Mouse (Mus musculus) left cerebral cortex, adult 9 months (tissue): ENCODE data around the gene Atp6v0a1.
A peak's percentile ranks its signal among the peaks of the same experiment; 100 is the strongest.

Source experiments
- DNase-seq, 2 experiments: peaks; one replicate each; pipeline ENCODE4 v3.0.0; 2022; ENCODE audit warnings: low spot score in 2 of 2

Gene Atp6v0a1

DNA sequence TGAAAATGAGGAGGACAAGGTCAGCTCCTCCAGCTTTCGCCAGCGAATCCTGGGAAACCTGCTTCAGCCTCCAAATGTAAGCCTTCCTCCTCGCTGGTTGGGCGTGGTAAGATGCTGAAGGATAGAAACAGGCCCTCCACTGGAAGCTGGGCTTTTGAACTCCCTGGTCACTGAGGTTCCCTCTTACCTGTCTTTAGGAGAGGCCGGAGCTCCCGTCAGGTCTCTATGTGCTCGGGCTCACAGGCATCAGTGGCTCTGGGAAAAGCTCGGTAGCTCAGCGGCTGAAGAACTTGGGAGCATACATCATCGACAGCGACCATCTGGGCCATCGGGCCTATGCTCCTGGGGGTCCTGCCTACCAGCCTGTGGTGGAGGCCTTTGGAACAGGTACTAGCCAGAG lies 75.6 kb downstream of the Atp6v0a1 start:
- DNase-seq = no peak

DNA sequence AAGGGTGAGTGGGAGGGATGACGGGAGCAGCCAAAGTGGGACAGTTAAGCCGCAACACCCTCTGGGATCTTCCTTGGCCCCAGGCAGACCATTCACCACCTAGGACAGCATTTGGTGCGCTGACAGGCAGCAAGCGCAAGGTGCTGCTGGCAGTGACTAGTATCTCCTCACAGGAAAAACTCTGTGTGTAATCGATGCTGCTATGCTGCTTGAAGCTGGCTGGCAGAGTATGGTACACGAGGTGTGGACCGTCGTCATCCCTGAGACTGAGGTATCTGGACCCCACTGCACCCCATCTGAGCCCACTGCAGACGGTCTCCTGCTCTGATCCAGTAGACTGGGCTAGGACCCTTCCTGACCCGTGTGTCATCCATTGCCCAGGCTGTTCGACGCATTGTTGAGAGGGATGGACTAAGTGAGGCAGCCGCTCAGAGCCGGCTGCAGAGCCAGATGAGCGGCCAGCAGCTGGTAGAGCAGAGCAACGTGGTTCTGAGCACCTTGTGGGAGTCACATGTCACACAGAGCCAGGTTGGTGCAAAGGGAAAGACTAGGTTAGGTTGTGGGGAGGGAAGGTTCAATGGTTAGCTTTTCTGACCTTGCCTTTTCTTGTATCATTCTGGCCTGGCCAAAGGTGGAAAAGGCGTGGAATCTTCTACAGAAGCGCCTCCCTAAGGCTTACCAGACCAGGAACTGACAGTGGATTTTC lies 76.5 kb downstream of the Atp6v0a1 start:
- DNase-seq = no peak

DNA sequence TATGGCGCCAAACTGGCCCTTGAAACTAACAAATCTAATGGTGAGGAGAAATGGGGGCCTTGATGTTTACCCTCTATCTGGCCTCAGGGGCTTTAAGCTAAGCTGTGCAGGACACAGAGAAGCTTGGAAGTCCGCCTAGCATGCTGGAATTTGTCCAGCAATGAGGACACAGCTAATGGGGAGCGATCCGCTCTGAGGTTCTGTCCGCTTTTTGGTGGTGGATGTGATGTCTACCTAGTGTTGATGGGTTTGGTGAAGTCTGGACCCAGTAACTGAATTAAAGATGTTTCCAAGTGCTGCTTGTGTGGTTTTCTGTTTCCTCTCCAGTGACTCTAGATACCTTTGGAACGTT lies 77.0 kb downstream of the Atp6v0a1 start:
- no peak for DNase-seq

DNA sequence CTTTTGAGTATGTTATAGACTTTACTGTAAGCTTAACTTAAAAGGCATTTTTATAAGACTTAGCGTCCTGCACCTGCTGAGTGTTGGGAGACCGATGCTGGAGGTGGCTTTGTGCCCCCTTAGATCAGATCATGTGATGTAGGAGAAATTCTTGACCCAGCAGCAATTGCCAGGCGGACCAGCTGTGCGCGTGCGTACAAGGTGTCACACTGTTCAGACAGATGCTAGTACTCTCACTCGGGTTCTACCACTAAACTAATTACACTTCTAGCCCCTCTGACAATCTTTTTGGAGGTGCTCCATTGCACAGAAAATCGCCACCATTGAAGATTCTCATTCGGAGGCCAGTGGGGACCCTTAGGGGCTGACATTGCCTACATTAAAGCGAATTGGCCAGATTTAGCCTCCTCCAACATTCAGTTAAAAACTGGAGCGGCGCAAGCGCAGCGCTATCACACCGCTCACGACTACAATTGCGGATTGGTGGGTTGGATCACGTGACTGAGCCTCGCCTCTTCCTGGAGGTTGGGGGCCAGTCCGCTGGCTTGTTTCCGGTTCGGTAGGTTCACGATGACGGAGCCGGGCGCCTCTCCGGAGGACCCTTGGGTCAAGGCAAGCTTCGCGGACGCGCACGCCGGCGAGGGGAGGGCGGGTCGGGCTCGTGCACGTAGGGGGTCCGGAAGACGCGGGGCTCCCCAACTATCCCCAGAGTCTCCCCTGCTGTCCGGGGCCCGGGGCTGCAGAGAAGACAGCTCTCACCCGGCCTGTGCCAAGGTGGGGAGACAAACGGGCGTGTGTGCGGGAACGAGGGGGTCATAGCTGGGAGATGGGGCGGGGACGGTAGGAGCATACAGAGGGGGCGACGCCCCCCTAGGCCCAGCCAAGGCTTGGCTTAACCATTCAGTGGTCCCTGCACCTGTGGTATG lies 77.8 kb downstream of the Atp6v0a1 start, which contains the start of gene Mlx:
TSS of gene Mlx (plus strand) at position 522 of the 926 bp plus-strand sequence.
- DNase-seq = peak; percentile 80 to 95

DNA sequence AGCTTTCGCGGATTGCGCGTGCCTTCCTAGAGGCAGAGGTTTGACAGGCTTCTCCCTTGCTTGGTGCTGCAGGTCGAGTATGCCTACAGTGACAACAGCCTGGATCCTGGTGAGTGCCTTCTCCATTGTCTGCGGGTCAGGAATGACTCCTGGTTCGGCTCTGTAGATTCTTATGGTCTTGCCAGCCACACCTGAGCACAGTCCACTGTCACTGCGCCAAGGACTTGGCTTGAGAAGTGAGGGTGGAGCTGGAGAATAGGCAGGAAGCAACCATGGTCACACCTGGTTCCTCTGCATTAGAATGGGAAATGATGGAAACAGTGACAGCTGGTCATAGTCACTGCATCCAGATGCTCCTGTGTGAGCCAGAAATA lies 78.4 kb downstream of the Atp6v0a1 start:
- no peak for DNase-seq

DNA sequence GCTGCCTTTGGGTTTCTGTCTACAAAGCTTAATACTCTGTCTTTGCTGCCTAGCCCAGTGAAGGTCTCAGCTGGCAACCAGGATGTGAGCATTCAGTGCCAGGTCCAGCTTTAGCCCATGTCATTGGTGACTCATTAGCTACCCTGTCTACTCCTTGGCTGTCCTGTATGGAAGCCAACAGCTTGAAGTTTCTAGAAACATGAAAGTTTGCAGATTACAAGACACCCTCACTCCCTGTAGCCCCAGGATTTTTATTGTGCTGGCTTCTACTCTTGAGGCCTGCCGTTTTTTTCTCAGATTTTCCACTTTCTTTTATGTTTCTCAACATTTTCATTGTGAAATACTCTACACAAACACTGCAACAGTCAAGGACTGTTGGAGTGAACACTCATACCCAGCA lies 80.7 kb downstream of the Atp6v0a1 start:
- DNase-seq = no peak

DNA sequence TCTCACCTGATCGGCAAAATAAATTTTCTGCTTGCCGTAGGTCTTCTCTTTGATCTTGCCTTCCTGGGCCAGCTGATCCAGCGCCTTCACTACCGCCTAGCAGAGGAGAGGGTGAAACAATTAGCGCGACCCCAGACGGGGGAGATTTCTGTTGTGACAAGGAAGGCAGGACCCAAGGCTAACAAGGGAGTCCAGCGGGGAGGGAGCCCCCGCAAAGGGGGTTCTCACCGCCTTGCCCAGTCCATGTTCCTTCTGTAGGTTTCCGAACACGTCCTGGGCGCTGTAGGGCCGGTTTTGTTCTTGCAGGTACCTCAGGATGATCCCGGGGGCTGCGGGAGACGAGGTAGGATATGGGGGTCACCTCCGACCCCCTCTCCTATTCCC lies 85.7 kb downstream of the Atp6v0a1 start:
- no peak for DNase-seq

DNA sequence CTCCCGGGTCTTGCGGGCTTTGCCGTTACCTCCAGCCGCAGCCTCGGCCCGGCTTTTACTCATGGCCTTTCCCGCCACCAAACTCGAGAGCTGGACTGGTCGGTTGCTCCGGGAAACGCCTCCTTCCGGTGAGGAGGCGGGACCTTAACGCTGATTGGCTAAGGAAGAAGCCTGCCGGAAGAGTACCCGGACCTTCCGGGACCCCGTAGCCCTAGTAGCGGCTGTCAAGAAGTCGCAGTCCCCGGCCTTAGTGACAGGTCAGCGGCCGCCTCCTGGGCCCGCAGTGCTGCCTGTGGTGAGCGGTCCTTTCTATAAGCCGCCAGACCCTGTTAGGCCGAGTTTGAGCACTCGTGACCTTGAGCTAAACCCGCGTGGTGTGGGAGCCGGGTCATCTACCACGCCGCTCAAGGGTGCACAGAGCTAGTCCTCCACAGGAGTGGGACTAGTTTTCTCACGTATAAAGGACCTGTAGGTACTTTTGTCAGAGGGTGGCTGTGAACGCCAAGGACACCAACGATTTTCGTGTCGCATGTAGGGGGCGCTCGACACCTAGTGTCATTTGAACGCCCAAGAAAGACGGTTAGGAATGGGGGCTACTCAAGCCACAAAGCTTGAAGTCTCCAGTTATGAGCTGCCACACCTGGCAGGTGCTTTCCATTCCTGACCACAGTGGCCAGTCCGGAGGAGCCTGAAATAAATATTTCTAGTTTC lies 86.2 kb downstream of the Atp6v0a1 start, which contains the start of gene Psmc3ip:
TSS of gene Psmc3ip (minus strand) at position 123 of the 711 bp plus-strand sequence.
- peak; percentile 83 to 95 for DNase-seq

DNA sequence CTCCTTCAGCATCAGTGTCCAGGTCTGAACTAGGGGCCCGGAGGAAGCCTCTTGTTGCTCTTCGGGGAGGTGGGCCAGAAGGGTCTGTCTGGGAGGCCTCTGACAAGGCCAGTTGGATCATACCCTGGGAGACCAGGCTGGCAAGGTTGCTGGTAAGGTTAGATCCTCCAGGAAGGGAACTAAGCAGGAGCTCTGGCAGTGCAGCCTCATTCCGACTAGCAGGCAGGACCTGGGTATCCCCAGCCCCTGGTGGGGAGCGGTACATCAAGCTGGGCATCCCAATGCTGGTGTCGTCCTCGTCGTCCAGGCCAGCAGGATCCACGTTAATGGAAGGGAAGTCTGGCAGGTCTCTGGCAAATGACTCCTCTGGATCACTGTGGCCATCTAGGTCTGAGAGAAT lies 89.0 kb downstream of the Atp6v0a1 start:
- no peak for DNase-seq

DNA sequence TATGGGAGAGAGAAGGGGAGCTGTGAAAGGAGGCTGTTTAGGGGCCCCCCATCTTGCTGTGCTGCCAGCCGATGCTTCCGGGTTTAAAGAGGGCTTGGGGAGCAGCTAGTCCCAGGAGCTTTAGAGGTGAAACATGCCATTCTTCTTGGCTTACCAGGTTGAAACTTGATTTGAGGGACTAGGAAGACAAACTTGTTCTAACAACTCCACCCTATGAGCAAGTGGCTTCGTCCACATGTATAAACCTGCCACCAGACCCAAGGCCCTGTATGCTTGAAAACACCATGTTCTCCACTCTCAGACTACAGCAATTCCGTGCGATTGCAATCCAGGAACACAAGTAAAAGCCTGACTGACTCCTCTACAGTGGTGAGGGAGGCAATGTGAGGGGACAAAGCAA lies 93.8 kb downstream of the Atp6v0a1 start:
- no peak for DNase-seq

DNA sequence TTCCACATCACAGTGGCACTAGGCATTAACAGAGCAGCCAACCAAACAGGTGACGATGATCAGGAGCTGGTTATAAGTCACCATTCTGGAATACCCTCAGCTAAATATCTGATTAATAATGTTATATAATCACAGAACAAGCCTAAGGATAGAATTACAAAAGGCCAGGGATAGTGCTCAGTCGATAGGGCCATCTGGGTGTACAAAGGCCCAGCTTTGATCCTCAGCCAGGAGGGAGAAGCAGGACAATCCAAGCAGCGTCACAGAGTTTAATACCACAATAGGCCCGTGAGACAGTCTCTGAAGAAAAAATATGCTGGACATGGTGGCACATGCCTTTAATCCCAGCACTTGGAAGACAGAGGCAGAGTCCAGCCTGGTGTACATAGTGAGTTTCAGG lies 100.1 kb downstream of the Atp6v0a1 start:
- no peak for DNase-seq

DNA sequence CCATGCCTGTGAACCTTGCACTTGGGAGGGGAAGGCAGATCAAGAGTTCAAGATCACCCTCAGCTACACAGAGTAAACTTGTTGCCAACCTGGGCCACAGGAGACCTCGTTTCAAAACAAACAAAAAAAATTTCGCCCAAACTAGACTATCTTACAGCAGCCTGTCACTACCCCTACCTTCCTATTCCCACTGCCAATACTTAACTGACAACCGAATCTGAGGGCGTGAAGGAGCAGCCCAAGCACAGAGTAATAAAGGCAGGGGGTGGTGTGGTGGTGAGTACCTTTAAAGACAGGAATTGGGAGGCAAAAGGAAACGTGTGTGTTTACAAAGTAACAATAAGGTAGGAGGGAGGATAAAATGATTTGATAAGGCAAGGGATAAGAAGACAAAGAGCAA lies 101.5 kb downstream of the Atp6v0a1 start:
- DNase-seq = no peak

DNA sequence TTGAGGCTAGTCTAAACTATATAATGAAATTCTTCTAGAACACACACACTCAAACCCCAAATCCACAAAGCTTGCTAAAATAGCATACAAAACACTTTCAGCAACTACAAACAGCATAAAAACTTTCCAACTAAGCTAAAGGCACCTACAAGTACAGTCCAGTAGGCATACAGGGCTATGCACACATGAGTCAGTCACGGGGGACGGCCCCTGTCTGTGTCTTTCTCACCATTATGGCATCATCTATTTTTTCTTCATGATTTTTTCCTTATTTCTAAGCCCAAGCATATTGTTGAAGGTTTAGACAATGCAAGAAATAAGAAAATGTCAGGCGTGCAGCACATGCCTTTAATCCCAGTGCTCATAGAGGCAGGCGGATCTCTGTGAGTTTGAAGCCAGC lies 101.9 kb downstream of the Atp6v0a1 start:
- no peak for DNase-seq

DNA sequence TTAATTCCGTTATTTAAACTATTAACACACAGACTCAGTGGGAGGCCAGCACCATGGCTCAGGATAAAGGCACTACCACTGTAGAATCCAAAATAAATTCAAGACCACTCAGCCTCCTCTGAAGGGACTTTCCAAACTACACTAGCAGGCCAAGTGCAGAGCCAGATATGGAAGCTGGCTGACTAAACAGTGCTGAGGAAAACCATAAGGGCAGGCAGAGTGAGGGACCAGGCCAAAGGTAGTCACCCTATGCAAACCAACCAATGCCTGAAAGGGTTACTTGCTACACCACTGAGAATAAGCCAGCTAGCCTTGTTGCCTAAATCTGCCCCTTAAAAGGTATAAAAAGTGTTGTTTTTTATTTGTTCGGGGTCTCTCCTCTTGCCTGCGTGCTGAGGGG lies 102.9 kb downstream of the Atp6v0a1 start:
- no peak for DNase-seq
